12 mouse cellular contexts compared by ENCODE assay signal in genomic region chr12:98931174-98931573, GRCm38 (mm10).
"Had no signal": no experiment of that assay in that cellular context is flagged by ENCODE, and none has a peak within 500 bp of the region (broad histone marks: within the 10 kb centered on the region; RNA-seq: fewer than 3 reads in every experiment).

No protein-coding gene starts in this region.

- H3K4me2 ChIP-seq: limb, embryonic 13.5 days; midbrain, embryonic 12.5 days had no signal

- H3K9me3 ChIP-seq: limb, embryonic 13.5 days had no signal

- H3K36me3 ChIP-seq: limb, embryonic 13.5 days had no signal

- ATAC-seq: intestine, postnatal 0 days had no signal

- H3K4me1 ChIP-seq: limb, embryonic 13.5 days had no signal

- DNase-seq: kidney, adult 8-10 months; kidney, postnatal 25 days; layer of hippocampus, postnatal 36 days; lung, adult 18-20 months; lung, postnatal 36 days; right cerebral cortex, adult 18-20 months; right cerebral cortex, postnatal 25 days; thymus, postnatal 36 days had no signal

- H3K27me3 ChIP-seq: limb, embryonic 13.5 days; midbrain, embryonic 12.5 days had no signal

- H3K27ac ChIP-seq: limb, embryonic 13.5 days; liver, embryonic 14.5 days; midbrain, embryonic 12.5 days had no signal

- H3K4me3 ChIP-seq: limb, embryonic 13.5 days; midbrain, embryonic 12.5 days had no signal

- H3K9ac ChIP-seq: limb, embryonic 13.5 days; liver, embryonic 14.5 days; midbrain, embryonic 12.5 days had no signal
